Mouse (Mus musculus): ENCODE measurements around the gene Poc1a. TPM values are rescaled to one million over a fixed set of nuclear protein-coding genes. Genes with fewer than 3 reads are reported as not detected.

The Poc1a gene
- polyA plus RNA-seq, 3 experiments from 2014 or later: 3.6 to 21.4 (median 4.8) TPM

Other genes with a start within 250 kb of the Poc1a start
- not detected for gene Col6a4, start 184.3 kb upstream of the Poc1a start, polyA plus RNA-seq (2017; shearing (Covaris generic))
- gene Glyctk, start 122.9 kb upstream of the Poc1a start, polyA plus RNA-seq (2017; shearing (Covaris generic)): 1 to 10 TPM; 2.0 to 4.7 (median 2.1) TPM
- gene Wdr82, start 110.1 kb upstream of the Poc1a start, polyA plus RNA-seq (2017; shearing (Covaris generic)): 10 to 100 TPM; 28.3 to 48.5 (median 39.8) TPM
- gene Ppm1m, start 81.3 kb upstream of the Poc1a start, polyA plus RNA-seq (2017; shearing (Covaris generic)): 10 to 100 TPM; 11.2 to 27.9 (median 20.4) TPM
- 100 to 1,000 TPM; 126 to 140 (median 135) TPM for gene Twf2, start 78.0 kb upstream of the Poc1a start, polyA plus RNA-seq (2017; shearing (Covaris generic))
- under 1 TPM in 1 of 3 experiments, not detected in 2; 0.14 TPM for gene Tlr9, start 58.5 kb upstream of the Poc1a start, polyA plus RNA-seq (2017; shearing (Covaris generic))
- gene Alas1, start 32.4 kb upstream of the Poc1a start, polyA plus RNA-seq (2017; shearing (Covaris generic)): 10 to 100 TPM; 40.5 to 69.7 (median 54.7) TPM
- 10 to 100 TPM; 20.2 to 22.2 (median 21.4) TPM for gene Dusp7, start 87.6 kb downstream of the Poc1a start, polyA plus RNA-seq (2017; shearing (Covaris generic))
- 1,000 to 10,000 TPM; 1,038 to 1,832 (median 1,102) TPM for gene Rpl29, start 148.4 kb downstream of the Poc1a start, polyA plus RNA-seq (2017; shearing (Covaris generic))
- gene Acy1, start 157.3 kb downstream of the Poc1a start, polyA plus RNA-seq (2017; shearing (Covaris generic)): 10 to 100 TPM in 1 of 3 experiments, 1 to 10 TPM in 2; 8.9 to 14.6 (median 9.4) TPM
- gene Abhd14b, start 166.4 kb downstream of the Poc1a start, polyA plus RNA-seq (2017; shearing (Covaris generic)): 10 to 100 TPM in 2 of 3 experiments, 1 to 10 TPM in 1; 6.3 to 17.6 (median 12.6) TPM
- gene Abhd14a, start 166.6 kb downstream of the Poc1a start, polyA plus RNA-seq (2017; shearing (Covaris generic)): 10 to 100 TPM in 2 of 3 experiments, 1 to 10 TPM in 1; 8.1 to 14.9 (median 14.4) TPM
- 1 to 10 TPM; 4.1 to 5.0 (median 4.4) TPM for gene Pcbp4, start 172.2 kb downstream of the Poc1a start, polyA plus RNA-seq (2017; shearing (Covaris generic))
- gene Gpr62, start 184.9 kb downstream of the Poc1a start, polyA plus RNA-seq (2017; shearing (Covaris generic)): not detected
- 10 to 100 TPM; 21.5 to 34.6 (median 29.4) TPM for gene Rrp9, start 194.9 kb downstream of the Poc1a start, polyA plus RNA-seq (2017; shearing (Covaris generic))
- gene Parp3, start 195.9 kb downstream of the Poc1a start, polyA plus RNA-seq (2017; shearing (Covaris generic)): 10 to 100 TPM; 32.4 to 68.7 (median 54.1) TPM
- not detected for gene Iqcf1, start 218.9 kb downstream of the Poc1a start, polyA plus RNA-seq (2017; shearing (Covaris generic))
- gene Iqcf5, start 233.5 kb downstream of the Poc1a start, polyA plus RNA-seq (2017; shearing (Covaris generic)): not detected

Data from inflammation-experienced regulatory T-cells, adult 6 months (primary cell).